Mouse (Mus musculus) MEL (cell line): Measurements from ENCODE around the gene Gm20388.

ENCODE experiments used
- CTCF ChIP-seq, 3 experiments: IDR thresholded peaks in 2 of 3; conservative IDR thresholded peaks in 1 of 3; 2 replicates each; pipeline ENCODE4 v1.5.1; 2011 to 2012; ENCODE audit warnings: low read length in 3 of 3, low read depth in 2 of 3, mild to moderate bottlenecking in 2 of 3, improper control_type of control experiment in 1 of 3, inconsistent platforms in 1 of 3, mixed read lengths in 1 of 3, moderate library complexity in 1 of 3; ENCODE audit not compliant: control insufficient read depth in 1 of 3, insufficient read depth in 1 of 3, poor library complexity in 1 of 3, severe bottlenecking in 1 of 3
- ELF1 ChIP-seq: IDR thresholded peaks from 2 replicates; pipeline ENCODE4 v1.6.1; 2014; ENCODE audit warnings: low read depth, mild to moderate bottlenecking, inconsistent platforms, low read length, improper control_type of control experiment, moderate library complexity
- EP300 ChIP-seq, 2 experiments: IDR thresholded peaks; 2 replicates each; pipeline ENCODE4 v1.6.1; 2011; ENCODE audit warnings: improper control_type of control experiment in 2 of 2, low read length in 2 of 2, low read depth in 1 of 2, mild to moderate bottlenecking in 1 of 2
- GATA1 ChIP-seq: IDR thresholded peaks from 2 replicates; pipeline ENCODE4 v1.6.1; 2011; ENCODE audit warnings: low read depth, low read length, improper control_type of control experiment
- JUND ChIP-seq: IDR thresholded peaks from 2 replicates; pipeline ENCODE4 v1.6.1; 2011; ENCODE audit warnings: low read depth, mild to moderate bottlenecking, improper control_type of control experiment, low read length
- NELFE ChIP-seq: IDR thresholded peaks from 2 replicates; pipeline ENCODE4 v1.6.1; 2011; ENCODE audit warnings: low read depth, low read length, improper control_type of control experiment
- POLR2A ChIP-seq, 2 experiments: IDR thresholded peaks; 2 replicates each; pipeline ENCODE4 v1.6.1; 2011 to 2012; ENCODE audit warnings: low read length in 2 of 2, mild to moderate bottlenecking in 2 of 2, control low read depth in 1 of 2, improper control_type of control experiment in 1 of 2, low read depth in 1 of 2, moderate library complexity in 1 of 2; ENCODE audit not compliant: control insufficient read depth in 1 of 2, insufficient read depth in 1 of 2, poor library complexity in 1 of 2
- RAD21 ChIP-seq: IDR thresholded peaks from 2 replicates; pipeline ENCODE4 v1.6.1; 2011; ENCODE audit warnings: mild to moderate bottlenecking, low read depth, low read length, improper control_type of control experiment
- SMC3 ChIP-seq: IDR thresholded peaks from 2 replicates; pipeline ENCODE4 v1.6.1; 2011; ENCODE audit warnings: low read depth, low read length, improper control_type of control experiment
- USF1 ChIP-seq: IDR thresholded peaks from 2 replicates; pipeline ENCODE4 v1.6.1; 2014; ENCODE audit warnings: low read depth, mild to moderate bottlenecking, inconsistent platforms, low read length, improper control_type of control experiment, moderate library complexity
- USF2 ChIP-seq, 2 experiments: IDR thresholded peaks; 2 replicates each; pipeline ENCODE4 v1.6.1; 2011 to 2012; ENCODE audit warnings: improper control_type of control experiment in 2 of 2, low read length in 2 of 2, borderline replicate concordance in 1 of 2, inconsistent platforms in 1 of 2, low read depth in 1 of 2, mild to moderate bottlenecking in 1 of 2; ENCODE audit not compliant: insufficient read depth in 1 of 2
- ZKSCAN1 ChIP-seq: IDR thresholded peaks from 2 replicates; pipeline ENCODE4 v1.6.1; 2012; ENCODE audit warnings: low read depth, mild to moderate bottlenecking, inconsistent platforms, low read length, improper control_type of control experiment, moderate library complexity

- TF ChIP-seq EP300 (IDR thresholded peaks at IDR 0.05; ENCODE audit: low read depth in 1 of 2, low read length in 2 of 2) = no peak
- no peak for TF ChIP-seq RAD21
- no peak for TF ChIP-seq JUND
- TF ChIP-seq POLR2A (IDR thresholded peaks at IDR 0.05; ENCODE audit: control insufficient read depth in 1 of 2, insufficient read depth in 1 of 2, low read depth in 1 of 2, low read length in 2 of 2, poor library complexity in 1 of 2) = no peak
- TF ChIP-seq GATA1 = no peak
- no peak for TF ChIP-seq USF1
- TF ChIP-seq USF2 (IDR thresholded peaks at IDR 0.05; ENCODE audit: borderline replicate concordance in 1 of 2, insufficient read depth in 1 of 2, low read depth in 1 of 2, low read length in 2 of 2) = no peak
- no peak for TF ChIP-seq CTCF (IDR thresholded peaks at IDR 0.05 in 2 of 3, conservative IDR thresholded peaks at IDR 0.05 in 1 of 3; ENCODE audit: control insufficient read depth in 1 of 3, insufficient read depth in 1 of 3, low read depth in 2 of 3, low read length in 3 of 3, poor library complexity in 1 of 3, severe bottlenecking in 1 of 3)
- TF ChIP-seq SMC3 = no peak
- no peak for TF ChIP-seq ZKSCAN1
- no peak for TF ChIP-seq ELF1
- TF ChIP-seq NELFE = no peak
Observed at GRCm38 (mm10) chr8:121300066-121300465, 1389.4 kb downstream of the Gm20388 start.
